Comparison of ENCODE assay signal across 8 mouse cellular contexts in genomic region chr19:5637069-5638047, GRCm38 (mm10). TPM values are rescaled to one million over a fixed set of nuclear protein-coding genes. Genes with fewer than 3 reads are reported as not detected.
A peak's percentile ranks its signal among the peaks of the same experiment; 100 is the strongest.
DNase-seq lines count a peak whose midpoint lies in the region; ATAC-seq and TF ChIP-seq lines count a peak whose summit lies in the region.

Gene Rela (plus strand): TSS chr19:5637483.

- POLR2A ChIA-PET in Patski (lab: Charles Lee): interaction anchor here (0.7 to 1.9 kb wide), 9 partner anchors 11 to 369 kb away, joined by 3 to 6 read pairs (median 3); partner anchors contain the start of genes Map3k11 and Pcnx3

- ATAC-seq in Patski: peak; percentile 72
- ATAC-seq in hindbrain, embryonic 14.5 days (ENCODE audit: low FRiP score): peak; percentile 85

- no peaks in the 10 kb centered on the region for H3K27me3 ChIP-seq in Patski
- no peaks in the 10 kb centered on the region for H3K27me3 ChIP-seq in hindbrain, embryonic 14.5 days (ENCODE audit: control insufficient read depth, insufficient read depth, low read length)

- peak within 1 kb of the TSS; percentile 95 for H3K4me2 ChIP-seq in hindbrain, embryonic 14.5 days (replicated peaks)

- peak within 1 kb of the TSS; percentile 92 for H3K4me3 ChIP-seq in hindbrain, embryonic 14.5 days (replicated peaks; ENCODE audit: low read length)

- peaks cover 37% of the 10 kb centered on the region for H3K36me3 ChIP-seq in hindbrain, embryonic 14.5 days (replicated peaks; ENCODE audit: control insufficient read depth, insufficient read depth)

- in situ Hi-C loops in Patski (cut with MboI; ENCODE audit: low pct_unique_long_range_greater_than_20kb): no loop called here

- peak within 1 kb of the TSS; percentile 86 for H3K9ac ChIP-seq in hindbrain, embryonic 14.5 days

- under 1% methylated on average over 105 of the region's 109 CpGs for WGBS in hindbrain, embryonic 14.5 days

- DNase-seq in Patski (ENCODE audit: low read depth, low spot score): peak; percentile 69
- DNase-seq in cerebellum, postnatal 14 days: peak; percentile 96 to 97
- DNase-seq in frontal cortex, postnatal 25 days (ENCODE audit: low spot score in 2 of 2): peak; percentile 81 to 84
- DNase-seq in hindbrain, embryonic 14.5 days (ENCODE audit: low spot score): peak; percentile 89
- peak; percentile 85 to 89 for DNase-seq in layer of hippocampus, postnatal 36 days
- DNase-seq in lung, postnatal 36 days: peak; percentile 96
- peak; percentile 89 for DNase-seq in retina, postnatal 1 day
- DNase-seq in urinary bladder, adult 18-20 months (ENCODE audit: low spot score in 2 of 2): peak; percentile 92 to 93

- peak within 1 kb of the TSS; percentile 90 for H3K27ac ChIP-seq in hindbrain, embryonic 14.5 days

- CTCF ChIA-PET in Patski (lab: Charles Lee): no interaction called here

- no peaks in the 10 kb centered on the region for H3K9me3 ChIP-seq in hindbrain, embryonic 14.5 days (ENCODE audit: control insufficient read depth, low read length)

- H3K4me1 ChIP-seq in hindbrain, embryonic 14.5 days (replicated peaks; ENCODE audit: control insufficient read depth, insufficient read depth, low read length): peaks cover 17% of the 10 kb centered on the region

- TF ChIP-seq CTCF in Patski (IDR thresholded peaks at IDR 0.05): no peak

RNA-seq across cellular contexts. Expression of gene Rela, which starts in this region (rescaled TPM):
- polyA plus RNA-seq in Patski (2021): 94.7 TPM
- polyA plus RNA-seq in hindbrain, embryonic 14.5 days (2014; fragmentation: Nextera tagmentation; extraction: Ambion mirVana): 30.2 and 31.0 TPM in 2 replicates
- 10 to 100 TPM; 17.2 to 17.7 TPM for total RNA-seq in layer of hippocampus, postnatal 36 days (2021)

Comparison
In these comparisons a context has a peak if more than half of its experiments do, and no peak if none do; other contexts are left out.
1. Peak in every context shown above with its lines: DNase-seq, ATAC-seq, H3K4me3 ChIP-seq and H3K27ac ChIP-seq.